Mouse (Mus musculus) spleen, postnatal 0 days (tissue): ENCODE results near the gene Gmeb2. TPM values are rescaled to one million over a fixed set of nuclear protein-coding genes. Genes with fewer than 3 reads are reported as not detected.

Experiments
- polyA plus RNA-seq: library from polyadenylated mRNA; unstranded; fragments of >200 nt; fragmentation: Nextera tagmentation; extraction: Ambion mirVana; gene quantifications from 2 replicates; pipeline ENCODE4 v1.2.1, GENCODE M21; 2015

Gene Gmeb2
- polyA plus RNA-seq = 9.0 and 10.2 TPM in 2 replicates

GRCm38 (mm10) chr2:181287958-181288350, at the start of gene Gmeb2:
TSS of gene Gmeb2 (minus strand) at chr2:181288035.

GRCm38 (mm10) chr2:181319248-181320102, 31.6 kb upstream of the Gmeb2 start, which contains the start of gene Rtel1:
TSS of gene Rtel1 (plus strand) at chr2:181319739.

GRCm38 (mm10) chr2:181314080-181314810, 26.4 kb upstream of the Gmeb2 start, which contains the start of gene Stmn3:
TSS of gene Stmn3 (minus strand) at chr2:181314500.

GRCm38 (mm10) chr2:181241602-181242313, 46.1 kb downstream of the Gmeb2 start, which contains the start of gene Helz2:
TSS of gene Helz2 (minus strand) at chr2:181242027.

GRCm38 (mm10) chr2:181219538-181220216, 68.2 kb downstream of the Gmeb2 start, which contains the start of gene Fndc11:
TSS of gene Fndc11 (plus strand) at chr2:181220013.

GRCm38 (mm10) chr2:181213021-181213445, 74.8 kb downstream of the Gmeb2 start, which contains the start of gene Srms:
TSS of gene Srms (minus strand) at chr2:181213185.

GRCm38 (mm10) chr2:181202422-181202821, 85.4 kb downstream of the Gmeb2 start, which contains the start of gene Ptk6:
TSS of gene Ptk6 (minus strand) at chr2:181202789.

Other genes with a start within 250 kb of the Gmeb2 start
- 0.08 TPM in 1 of 2 replicates, not detected in the other for gene Chrna4, start 244.5 kb downstream of the Gmeb2 start, polyA plus RNA-seq
- 0.16 and 0.26 TPM in 2 replicates for gene Kcnq2, start 152.7 kb downstream of the Gmeb2 start, polyA plus RNA-seq
- not detected in 2 replicates for gene Eef1a2, start 131.0 kb downstream of the Gmeb2 start, polyA plus RNA-seq
- gene Ppdpf, start 100.8 kb downstream of the Gmeb2 start, polyA plus RNA-seq = 102 and 117 TPM in 2 replicates
- not detected in 2 replicates for gene Ptk6, start 85.2 kb downstream of the Gmeb2 start, polyA plus RNA-seq
- gene Srms, start 74.8 kb downstream of the Gmeb2 start, polyA plus RNA-seq = 0.19 and 0.25 TPM in 2 replicates
- 0.17 and 0.25 TPM in 2 replicates for gene Fndc11, start 68.0 kb downstream of the Gmeb2 start, polyA plus RNA-seq
- gene Helz2, start 46.0 kb downstream of the Gmeb2 start, polyA plus RNA-seq = 2.2 and 2.5 TPM in 2 replicates
- 0.11 TPM in 1 of 2 replicates, not detected in the other for gene Stmn3, start 26.5 kb upstream of the Gmeb2 start, polyA plus RNA-seq
- 23.6 and 26.4 TPM in 2 replicates for gene Rtel1, start 31.7 kb upstream of the Gmeb2 start, polyA plus RNA-seq
- 14.8 and 15.3 TPM in 2 replicates for gene Zgpat, start 76.9 kb upstream of the Gmeb2 start, polyA plus RNA-seq
- gene Arfrp1, start 77.4 kb upstream of the Gmeb2 start, polyA plus RNA-seq = 28.7 and 34.8 TPM in 2 replicates
- 9.8 and 12.2 TPM in 2 replicates for gene Lime1, start 92.0 kb upstream of the Gmeb2 start, polyA plus RNA-seq
- gene Zbtb46, start 171.4 kb upstream of the Gmeb2 start, polyA plus RNA-seq = 12.2 and 14.3 TPM in 2 replicates
- not detected in 2 replicates for gene Abhd16b, start 205.2 kb upstream of the Gmeb2 start, polyA plus RNA-seq
- 90.7 and 93.3 TPM in 2 replicates for gene Tpd52l2, start 209.1 kb upstream of the Gmeb2 start, polyA plus RNA-seq
- gene Dnajc5, start 232.4 kb upstream of the Gmeb2 start, polyA plus RNA-seq = 33.9 and 40.6 TPM in 2 replicates